Mouse (Mus musculus): ENCODE data around the gene Capn12. TPM values are rescaled to one million over a fixed set of nuclear protein-coding genes. Genes with fewer than 3 reads are reported as not detected.

Capn12 gene
- total and polyA plus RNA-seq, 2 experiments from 2014 or later: 0.38 to 0.41 TPM

DNA sequence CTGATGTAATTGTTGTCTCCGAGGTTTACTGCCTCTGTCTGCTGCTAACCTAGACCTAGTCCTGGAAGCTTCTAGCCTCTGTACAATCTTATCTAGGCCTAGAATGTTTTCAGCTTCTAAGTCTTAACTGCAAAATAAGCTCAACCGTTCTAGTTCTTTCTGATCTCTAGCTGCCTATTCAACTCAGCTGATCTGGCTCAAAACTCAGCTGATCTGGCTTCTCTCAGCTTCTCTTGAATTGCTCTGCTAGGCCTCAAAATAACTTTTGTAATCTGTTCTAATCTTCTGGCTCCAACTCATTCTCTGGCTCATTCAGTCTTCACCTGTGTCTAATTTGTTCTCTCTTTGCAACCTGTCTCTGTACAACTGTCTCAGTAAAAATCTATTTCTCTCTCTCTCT, 6.7 kb upstream of the Capn12 start:
- 57% methylated on average over 2 of the region's 2 CpGs for WGBS
- Histone ChIP-seq H3K4me1 (ENCODE audit: insufficient read depth, low read length) (no peaks in the 10 kb centered on the region), H3K36me3 (ENCODE audit: insufficient read depth, low read length) (no peaks in the 10 kb centered on the region), H3K9ac (replicated peaks; ENCODE audit: low read length, poor library complexity, severe bottlenecking) (no peak overlapping the region), H3K27me3 (ENCODE audit: insufficient read depth, low read length) (no peaks in the 10 kb centered on the region), H3K4me3 (ENCODE audit: low read depth, low read length) (no peak overlapping the region), H3K9me3 (ENCODE audit: low read length) (no peaks in the 10 kb centered on the region), H3K27ac (ENCODE audit: low read depth, low read length) (no peak overlapping the region), H3K4me2 (ENCODE audit: low read depth, low read length, poor library complexity, severe bottlenecking) (no peak overlapping the region)
- ATAC-seq (ENCODE audit: low FRiP score) (no peak), DNase-seq (ENCODE audit: low spot score) (no peak)
- TF ChIP-seq CTCF (IDR thresholded peaks at IDR 0.05): no peak

DNA sequence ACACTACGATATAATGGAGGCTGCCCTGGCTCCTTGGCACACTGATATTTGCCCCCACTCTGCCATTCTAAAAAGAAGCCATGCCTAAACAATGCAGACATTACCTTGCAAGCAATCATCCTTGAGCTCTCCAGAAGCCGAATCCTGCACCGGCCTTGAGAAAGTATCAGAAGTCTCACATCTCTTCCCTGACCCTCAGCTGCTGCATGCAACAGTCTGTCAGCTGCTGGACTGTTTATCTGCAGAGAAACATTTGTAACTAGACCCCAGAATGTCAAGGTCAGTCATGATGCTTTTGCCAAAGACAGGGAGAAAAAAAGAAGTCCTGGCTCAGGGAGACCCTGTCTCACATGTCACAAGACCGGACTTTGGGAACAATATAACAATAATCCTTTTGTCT, 5.1 kb upstream of the Capn12 start:
- Histone ChIP-seq H3K4me2 (ENCODE audit: low read depth, low read length, poor library complexity, severe bottlenecking) (no peak overlapping the region), H3K36me3 (ENCODE audit: insufficient read depth, low read length) (no peaks in the 10 kb centered on the region), H3K4me1 (ENCODE audit: insufficient read depth, low read length) (no peaks in the 10 kb centered on the region), H3K4me3 (ENCODE audit: low read depth, low read length) (no peak overlapping the region), H3K9ac (replicated peaks; ENCODE audit: low read length, poor library complexity, severe bottlenecking) (no peak overlapping the region), H3K27ac (ENCODE audit: low read depth, low read length) (no peak overlapping the region), H3K9me3 (ENCODE audit: low read length) (no peaks in the 10 kb centered on the region), H3K27me3 (ENCODE audit: insufficient read depth, low read length) (no peaks in the 10 kb centered on the region)
- DNase-seq (ENCODE audit: low spot score): no peak
- no peak for TF ChIP-seq CTCF (IDR thresholded peaks at IDR 0.05)
- no peak for ATAC-seq (ENCODE audit: low FRiP score)
- 77% methylated on average over 4 of the region's 4 CpGs for WGBS

DNA sequence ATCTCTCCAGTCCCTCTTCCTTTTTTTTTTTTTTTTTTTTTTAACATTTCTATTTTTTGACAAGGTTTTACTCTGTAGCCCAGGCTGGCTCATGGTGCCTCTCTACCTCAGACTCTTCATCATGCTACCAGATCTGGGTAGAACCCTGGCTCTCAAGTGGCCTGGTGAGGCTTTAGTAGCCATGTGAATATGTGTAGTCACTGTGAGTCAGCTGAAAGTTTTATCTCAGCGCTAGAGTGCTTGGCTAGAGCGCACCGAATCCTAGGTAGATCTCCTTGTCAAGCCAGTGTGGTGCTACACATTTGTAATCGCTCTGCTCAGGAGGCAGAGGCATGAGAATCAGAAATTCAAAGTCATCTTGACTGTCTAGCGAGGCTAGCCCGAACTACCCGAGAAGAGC, 4.1 kb upstream of the Capn12 start:
- ATAC-seq (ENCODE audit: low FRiP score) (no peak), DNase-seq (ENCODE audit: low spot score) (no peak)
- Histone ChIP-seq H3K4me1 (ENCODE audit: insufficient read depth, low read length) (no peaks in the 10 kb centered on the region), H3K36me3 (ENCODE audit: insufficient read depth, low read length) (no peaks in the 10 kb centered on the region), H3K4me2 (ENCODE audit: low read depth, low read length, poor library complexity, severe bottlenecking) (no peak overlapping the region), H3K4me3 (ENCODE audit: low read depth, low read length) (no peak overlapping the region), H3K27me3 (ENCODE audit: insufficient read depth, low read length) (no peaks in the 10 kb centered on the region), H3K27ac (ENCODE audit: low read depth, low read length) (no peak overlapping the region), H3K9me3 (ENCODE audit: low read length) (no peaks in the 10 kb centered on the region), H3K9ac (replicated peaks; ENCODE audit: low read length, poor library complexity, severe bottlenecking) (no peak overlapping the region)
- 92% methylated on average over 7 of the region's 7 CpGs for WGBS
- TF ChIP-seq CTCF (IDR thresholded peaks at IDR 0.05): no peak

GRCm38 (mm10) chr7:28877856-28878255, 3.4 kb upstream of the Capn12 start:
- no peak overlapping the region for H3K4me2 ChIP-seq (ENCODE audit: low read depth, low read length, poor library complexity, severe bottlenecking)
- no peak overlapping the region for H3K9ac ChIP-seq (replicated peaks; ENCODE audit: low read length, poor library complexity, severe bottlenecking)
- no peaks in the 10 kb centered on the region for H3K9me3 ChIP-seq (ENCODE audit: low read length)
- no peaks in the 10 kb centered on the region for H3K36me3 ChIP-seq (ENCODE audit: insufficient read depth, low read length)
- DNase-seq (ENCODE audit: low spot score) (no peak), ATAC-seq (ENCODE audit: low FRiP score) (no peak)
- H3K4me3 ChIP-seq (ENCODE audit: low read depth, low read length): no peak overlapping the region
- no peaks in the 10 kb centered on the region for H3K4me1 ChIP-seq (ENCODE audit: insufficient read depth, low read length)
- no peak overlapping the region for H3K27ac ChIP-seq (ENCODE audit: low read depth, low read length)
- no peak for TF ChIP-seq CTCF (IDR thresholded peaks at IDR 0.05)
- no peaks in the 10 kb centered on the region for H3K27me3 ChIP-seq (ENCODE audit: insufficient read depth, low read length)
- WGBS: 82% methylated on average over 4 of the region's 4 CpGs

GRCm38 (mm10) chr7:28879606-28880005, 1.6 kb upstream of the Capn12 start:
- no peak for TF ChIP-seq CTCF (IDR thresholded peaks at IDR 0.05)
- DNase-seq (ENCODE audit: low spot score): no peak
- no peak overlapping the region for H3K4me2 ChIP-seq (ENCODE audit: low read depth, low read length, poor library complexity, severe bottlenecking)
- H3K36me3 ChIP-seq (ENCODE audit: insufficient read depth, low read length): no peaks in the 10 kb centered on the region
- H3K27me3 ChIP-seq (ENCODE audit: insufficient read depth, low read length): no peaks in the 10 kb centered on the region
- H3K4me1 ChIP-seq (ENCODE audit: insufficient read depth, low read length): no peaks in the 10 kb centered on the region
- H3K9me3 ChIP-seq (ENCODE audit: low read length): no peaks in the 10 kb centered on the region
- no peak overlapping the region for H3K9ac ChIP-seq (replicated peaks; ENCODE audit: low read length, poor library complexity, severe bottlenecking)
- no peak for ATAC-seq (ENCODE audit: low FRiP score)
- no peak overlapping the region for H3K4me3 ChIP-seq (ENCODE audit: low read depth, low read length)
- H3K27ac ChIP-seq (ENCODE audit: low read depth, low read length): no peak overlapping the region
- 68% methylated on average over 7 of the region's 7 CpGs for WGBS

- H3K9ac ChIP-seq (replicated peaks; ENCODE audit: low read length, poor library complexity, severe bottlenecking): no peak overlapping the region
- no peaks in the 10 kb centered on the region for H3K4me1 ChIP-seq (ENCODE audit: insufficient read depth, low read length)
- 56% methylated on average over 10 of the region's 10 CpGs for WGBS
- H3K9me3 ChIP-seq (ENCODE audit: low read length): no peaks in the 10 kb centered on the region
- H3K4me3 ChIP-seq (ENCODE audit: low read depth, low read length): no peak overlapping the region
- H3K4me2 ChIP-seq (ENCODE audit: low read depth, low read length, poor library complexity, severe bottlenecking): no peak overlapping the region
- H3K27ac ChIP-seq (ENCODE audit: low read depth, low read length): no peak overlapping the region
- ATAC-seq (ENCODE audit: low FRiP score) (no peak), DNase-seq (ENCODE audit: low spot score) (peak; percentile 36)
- no peaks in the 10 kb centered on the region for H3K27me3 ChIP-seq (ENCODE audit: insufficient read depth, low read length)
- no peaks in the 10 kb centered on the region for H3K36me3 ChIP-seq (ENCODE audit: insufficient read depth, low read length)
- no peak for TF ChIP-seq CTCF (IDR thresholded peaks at IDR 0.05)
These were observed 668 bp upstream of the Capn12 start for GRCm38 (mm10) chr7:28880554-28880953.

Data from midbrain, postnatal 0 days (tissue).